Mouse (Mus musculus) liver, embryonic 16.5 days (tissue): ENCODE results near the gene Sptbn2. TPM values are rescaled to one million over a fixed set of nuclear protein-coding genes. Genes with fewer than 3 reads are reported as not detected.
A peak's percentile ranks its signal among the peaks of the same experiment; 100 is the strongest.

Experiments used
- ATAC-seq: fragments of 200-750 bp; cut with Nextera tagmentation; 2 replicates; pipeline ENCODE4 v1.8.0; 2017; ENCODE audit warnings: low read depth, mild to moderate bottlenecking, moderate number of reproducible peaks, moderate library complexity
- H3K27ac ChIP-seq: fragments of 300-500 bp; sonication (generic); 2 replicates; pipeline ENCODE4 v1.5.1; 2014; ENCODE audit warnings: mild to moderate bottlenecking, low read length
- H3K27me3 ChIP-seq: fragments of 300-500 bp; sonication (generic); 2 replicates; pipeline ENCODE4 v1.6.1; 2014; ENCODE audit warnings: low read depth, low read length, mixed read lengths; ENCODE audit not compliant: control insufficient read depth, insufficient read depth
- H3K36me3 ChIP-seq: fragments of 300-500 bp; sonication (generic); 2 replicates; pipeline ENCODE4 v1.6.1; 2014; ENCODE audit warnings: mild to moderate bottlenecking; ENCODE audit not compliant: control insufficient read depth, insufficient read depth
- H3K4me1 ChIP-seq: fragments of 300-500 bp; sonication (generic); 2 replicates; pipeline ENCODE4 v1.6.1; 2014; ENCODE audit warnings: low read depth, low read length, mixed read lengths; ENCODE audit not compliant: control insufficient read depth
- H3K4me2 ChIP-seq: fragments of 300-500 bp; sonication (generic); 2 replicates; pipeline ENCODE4 v1.6.1; 2014; ENCODE audit warnings: low read depth, low read length, mixed read lengths
- H3K4me3 ChIP-seq: fragments of 300-500 bp; sonication (generic); 2 replicates; pipeline ENCODE4 v1.5.1; 2014; ENCODE audit warnings: low read depth, mild to moderate bottlenecking, low read length
- H3K9ac ChIP-seq: fragments of 300-500 bp; sonication (generic); 2 replicates; pipeline ENCODE4 v1.6.1; 2014; ENCODE audit warnings: low read depth, low read length
- H3K9me3 ChIP-seq: fragments of 300-500 bp; sonication (generic); replicated peaks from 2 replicates; pipeline ENCODE4 v1.6.1; 2016; ENCODE audit warnings: low read length; ENCODE audit not compliant: control insufficient read depth
- WGBS: fragments of 180-500 bp; shearing (Covaris S2); extraction: QIAGEN DNeasy Blood & Tissue Kit; methylation state at CpG from one replicate; pipeline ENCODE4 v1.1.7; 2014; ENCODE audit not compliant: insufficient replicate concordance; 5-methylcytosine and 5-hydroxymethylcytosine counted together
- polyA plus RNA-seq: library from polyadenylated mRNA; unstranded; fragments of >200 nt; fragmentation: Nextera tagmentation; extraction: Ambion mirVana; gene quantifications from 2 replicates; pipeline ENCODE4 v1.2.1, GENCODE M21; 2015

The Sptbn2 gene
- polyA plus RNA-seq, 1 experiment from 2014 or later, result 0.12 TPM

GRCm38 (mm10) chr19:4782891-4783290, 71.9 kb downstream of the Sptbn2 start:
- no peak for ATAC-seq
- no peak overlapping the region for H3K27ac ChIP-seq
- H3K9ac ChIP-seq, result no peak overlapping the region
- no peak overlapping the region for H3K4me2 ChIP-seq
- H3K4me3 ChIP-seq, result no peak overlapping the region
- H3K27me3 ChIP-seq, result no peaks in the 10 kb centered on the region
- peaks cover 48% of the 10 kb centered on the region for H3K36me3 ChIP-seq
- H3K4me1 ChIP-seq, result no peaks in the 10 kb centered on the region
- WGBS, result 92% methylated on average over 2 of the region's 2 CpGs
- no peaks in the 10 kb centered on the region for H3K9me3 ChIP-seq

- H3K27me3 ChIP-seq, result no peaks in the 10 kb centered on the region
- no peak overlapping the region for H3K9ac ChIP-seq
- no peaks in the 10 kb centered on the region for H3K9me3 ChIP-seq
- peaks cover 1% of the 10 kb centered on the region for H3K4me1 ChIP-seq
- no peak overlapping the region for H3K4me2 ChIP-seq
- 76% methylated on average over 7 of the region's 7 CpGs for WGBS
- peaks cover 53% of the 10 kb centered on the region for H3K36me3 ChIP-seq
- ATAC-seq, result no peak
- H3K27ac ChIP-seq, result no peak overlapping the region
- no peak overlapping the region for H3K4me3 ChIP-seq
Measured at GRCm38 (mm10) chr19:4785206-4785605, 74.2 kb downstream of the Sptbn2 start.

- Histone ChIP-seq H3K27ac (no peak overlapping the region), H3K4me3 (no peak overlapping the region), H3K36me3 (peaks cover 64% of the 10 kb centered on the region), H3K4me2 (no peak overlapping the region), H3K4me1 (peaks cover 10% of the 10 kb centered on the region), H3K9ac (no peak overlapping the region), H3K9me3 (no peaks in the 10 kb centered on the region), H3K27me3 (no peaks in the 10 kb centered on the region)
- WGBS, result 81% methylated on average over 2 of the region's 2 CpGs
- 0 out of 2 replicates have a peak, but pooled peaks have one; percentile 60 for ATAC-seq
Measured at GRCm38 (mm10) chr19:4786313-4786712, 75.3 kb downstream of the Sptbn2 start.

GRCm38 (mm10) chr19:4793281-4793830, 82.4 kb downstream of the Sptbn2 start:
- peak overlapping the region; percentile 87 for H3K4me3 ChIP-seq
- WGBS, result under 1% methylated on average over 16 of the region's 16 CpGs
- peaks cover 29% of the 10 kb centered on the region for H3K36me3 ChIP-seq
- peak overlapping the region; percentile 93 for H3K27ac ChIP-seq
- H3K4me2 ChIP-seq, result peak overlapping the region; percentile 86
- H3K27me3 ChIP-seq, result no peaks in the 10 kb centered on the region
- H3K9me3 ChIP-seq, result no peaks in the 10 kb centered on the region
- H3K4me1 ChIP-seq, result peaks cover 52% of the 10 kb centered on the region
- peak; percentile 40 for ATAC-seq
- H3K9ac ChIP-seq, result peak overlapping the region; percentile 82

- Histone ChIP-seq H3K9me3 (no peaks in the 10 kb centered on the region), H3K4me3 (peak within 1 kb of the TSS; percentile 87), H3K4me2 (peak within 1 kb of the TSS; percentile 89), H3K4me1 (peaks cover 52% of the 10 kb centered on the region), H3K27ac (peak within 1 kb of the TSS; percentile 93), H3K36me3 (peaks cover 24% of the 10 kb centered on the region), H3K9ac (peak within 1 kb of the TSS; percentile 82), H3K27me3 (no peaks in the 10 kb centered on the region)
- under 1% methylated on average over 31 of the region's 31 CpGs for WGBS
- ATAC-seq, result peak; percentile 95
Measured at GRCm38 (mm10) chr19:4793831-4794422, 83.0 kb downstream of the Sptbn2 start, which contains the start of gene Rbm4. Rbm4 (minus strand) TSS chr19:4793901.

- Histone ChIP-seq H3K27me3 (no peaks in the 10 kb centered on the region), H3K27ac (peak overlapping the region; percentile 43; the same call in 1 of the 2 replicates), H3K4me3 (no peak overlapping the region), H3K4me2 (no peak overlapping the region), H3K9ac (no peak overlapping the region), H3K36me3 (peaks cover 28% of the 10 kb centered on the region), H3K9me3 (no peaks in the 10 kb centered on the region), H3K4me1 (peaks cover 45% of the 10 kb centered on the region)
- 69% methylated on average over 1 of the region's 1 CpGs for WGBS
- no peak for ATAC-seq
Measured at GRCm38 (mm10) chr19:4795929-4796328, 85.0 kb downstream of the Sptbn2 start.

GRCm38 (mm10) chr19:4797846-4798245, 86.9 kb downstream of the Sptbn2 start:
- H3K9me3 ChIP-seq, result no peaks in the 10 kb centered on the region
- ATAC-seq, result no peak
- no peak overlapping the region for H3K9ac ChIP-seq
- H3K4me3 ChIP-seq, result no peak overlapping the region
- no peak overlapping the region for H3K4me2 ChIP-seq
- WGBS, result 93% methylated on average over 2 of the region's 2 CpGs
- H3K4me1 ChIP-seq, result peaks cover 32% of the 10 kb centered on the region
- no peak overlapping the region for H3K27ac ChIP-seq
- H3K36me3 ChIP-seq, result peaks cover 36% of the 10 kb centered on the region
- H3K27me3 ChIP-seq, result no peaks in the 10 kb centered on the region

GRCm38 (mm10) chr19:4799083-4799482, 88.1 kb downstream of the Sptbn2 start:
- H3K4me1 ChIP-seq, result peaks cover 31% of the 10 kb centered on the region
- no peak for ATAC-seq
- no peaks in the 10 kb centered on the region for H3K27me3 ChIP-seq
- 87% methylated on average over 5 of the region's 5 CpGs for WGBS
- H3K4me2 ChIP-seq, result no peak overlapping the region
- no peak overlapping the region for H3K4me3 ChIP-seq
- peaks cover 45% of the 10 kb centered on the region for H3K36me3 ChIP-seq
- no peaks in the 10 kb centered on the region for H3K9me3 ChIP-seq
- no peak overlapping the region for H3K9ac ChIP-seq
- no peak overlapping the region for H3K27ac ChIP-seq
